Mouse (Mus musculus) limb, embryonic 15.5 days (tissue): Measurements from ENCODE around the gene R3hcc1l. TPM values are rescaled to one million over a fixed set of nuclear protein-coding genes. Genes with fewer than 3 reads are reported as not detected.

ENCODE experiments used
- ATAC-seq: fragments of 200-750 bp; cut with Nextera tagmentation; 2 replicates; pipeline ENCODE4 v1.8.0; 2017; ENCODE audit warnings: low read depth, moderate TSS enrichment; ENCODE audit not compliant: insufficient number of reproducible peaks, low FRiP score, low TSS enrichment
- H3K27ac ChIP-seq: fragments of 300-500 bp; sonication (generic); 2 replicates; pipeline ENCODE4 v1.5.1; 2015; ENCODE audit warnings: moderate library complexity, mild to moderate bottlenecking, inconsistent platforms
- H3K27me3 ChIP-seq: fragments of 300-500 bp; sonication (generic); 2 replicates; pipeline ENCODE4 v1.6.1; 2015; ENCODE audit warnings: inconsistent platforms
- H3K36me3 ChIP-seq: fragments of 300-500 bp; sonication (generic); 2 replicates; pipeline ENCODE4 v1.6.1; 2015; ENCODE audit warnings: inconsistent platforms
- H3K4me1 ChIP-seq: fragments of 300-500 bp; sonication (generic); 2 replicates; pipeline ENCODE4 v1.6.1; 2015; ENCODE audit warnings: inconsistent platforms
- H3K4me2 ChIP-seq: fragments of 300-500 bp; sonication (generic); 2 replicates; pipeline ENCODE4 v1.6.1; 2015; ENCODE audit warnings: mild to moderate bottlenecking, inconsistent platforms
- H3K4me3 ChIP-seq: fragments of 300-500 bp; sonication (generic); 2 replicates; pipeline ENCODE4 v1.5.1; 2015; ENCODE audit warnings: mild to moderate bottlenecking, inconsistent platforms
- H3K9ac ChIP-seq: fragments of 300-500 bp; sonication (generic); 2 replicates; pipeline ENCODE4 v1.6.1; 2015; ENCODE audit warnings: inconsistent platforms
- H3K9me3 ChIP-seq: fragments of 300-500 bp; sonication (generic); 2 replicates; pipeline ENCODE4 v1.6.1; 2016; ENCODE audit warnings: inconsistent platforms
- WGBS: fragments of 180-500 bp; shearing (Covaris S2); methylation state at CpG from one replicate; pipeline ENCODE4 v1.1.7; 2015; 5-methylcytosine and 5-hydroxymethylcytosine counted together
- polyA plus RNA-seq: library from polyadenylated mRNA; unstranded; fragments of >200 nt; fragmentation: Nextera tagmentation; extraction: Ambion mirVana; gene quantifications from 2 replicates; pipeline ENCODE4 v1.2.1, GENCODE M21; 2015

The R3hcc1l gene
- polyA plus RNA-seq, 1 experiment from 2014 or later, result 18.9 TPM

GRCm38 (mm10) chr19:42561991-42562390 lies 43.4 kb downstream of the R3hcc1l start:
- WGBS, result 97% methylated on average over 1 of the region's 1 CpGs
- H3K36me3 ChIP-seq, result peaks cover 10% of the 10 kb centered on the region; the same call in 1 of the 2 replicates
- no peak overlapping the region for H3K27ac ChIP-seq
- H3K4me3 ChIP-seq, result no peak overlapping the region
- no peaks in the 10 kb centered on the region for H3K9me3 ChIP-seq
- H3K27me3 ChIP-seq, result no peaks in the 10 kb centered on the region
- H3K4me2 ChIP-seq, result no peak overlapping the region
- H3K4me1 ChIP-seq, result no peaks in the 10 kb centered on the region
- no peak overlapping the region for H3K9ac ChIP-seq
- no peak for ATAC-seq

- no peak overlapping the region for H3K9ac ChIP-seq
- ATAC-seq, result no peak
- no peaks in the 10 kb centered on the region for H3K27me3 ChIP-seq
- no peak overlapping the region for H3K27ac ChIP-seq
- peaks cover 10% of the 10 kb centered on the region; the same call in 1 of the 2 replicates for H3K36me3 ChIP-seq
- H3K4me1 ChIP-seq, result no peaks in the 10 kb centered on the region
- H3K4me3 ChIP-seq, result no peak overlapping the region
- no peaks in the 10 kb centered on the region for H3K9me3 ChIP-seq
- 90% methylated on average over 3 of the region's 3 CpGs for WGBS
- no peak overlapping the region for H3K4me2 ChIP-seq
Measured at GRCm38 (mm10) chr19:42562981-42563380, 44.4 kb downstream of the R3hcc1l start.

- Histone ChIP-seq H3K9ac (no peak overlapping the region), H3K4me1 (no peaks in the 10 kb centered on the region), H3K27me3 (no peaks in the 10 kb centered on the region), H3K36me3 (peaks cover 10% of the 10 kb centered on the region; the same call in 1 of the 2 replicates), H3K9me3 (no peaks in the 10 kb centered on the region), H3K27ac (no peak overlapping the region), H3K4me3 (no peak overlapping the region), H3K4me2 (no peak overlapping the region)
- no peak for ATAC-seq
- WGBS, result 80% methylated on average over 3 of the region's 3 CpGs
Measured at GRCm38 (mm10) chr19:42563726-42564270, 45.2 kb downstream of the R3hcc1l start.

- no peak overlapping the region for H3K27ac ChIP-seq
- H3K9me3 ChIP-seq, result no peaks in the 10 kb centered on the region
- H3K4me2 ChIP-seq, result no peak overlapping the region
- WGBS, result 94% methylated on average over 4 of the region's 4 CpGs
- no peak overlapping the region for H3K9ac ChIP-seq
- H3K4me3 ChIP-seq, result no peak overlapping the region
- no peak for ATAC-seq
- H3K36me3 ChIP-seq, result peaks cover 10% of the 10 kb centered on the region; the same call in 1 of the 2 replicates
- no peaks in the 10 kb centered on the region for H3K27me3 ChIP-seq
- no peaks in the 10 kb centered on the region for H3K4me1 ChIP-seq
Measured at GRCm38 (mm10) chr19:42566283-42567019, 47.9 kb downstream of the R3hcc1l start.

GRCm38 (mm10) chr19:42567020-42567419 lies 48.5 kb downstream of the R3hcc1l start:
- peaks cover 10% of the 10 kb centered on the region; the same call in 1 of the 2 replicates for H3K36me3 ChIP-seq
- no peak overlapping the region for H3K27ac ChIP-seq
- H3K27me3 ChIP-seq, result no peaks in the 10 kb centered on the region
- no peak overlapping the region for H3K9ac ChIP-seq
- ATAC-seq, result no peak
- no peaks in the 10 kb centered on the region for H3K9me3 ChIP-seq
- H3K4me3 ChIP-seq, result no peak overlapping the region
- H3K4me1 ChIP-seq, result no peaks in the 10 kb centered on the region
- H3K4me2 ChIP-seq, result no peak overlapping the region

GRCm38 (mm10) chr19:42569076-42569475 lies 50.5 kb downstream of the R3hcc1l start:
- no peaks in the 10 kb centered on the region for H3K27me3 ChIP-seq
- H3K27ac ChIP-seq, result no peak overlapping the region
- no peaks in the 10 kb centered on the region for H3K9me3 ChIP-seq
- no peak overlapping the region for H3K4me2 ChIP-seq
- ATAC-seq, result no peak
- H3K4me1 ChIP-seq, result no peaks in the 10 kb centered on the region
- H3K9ac ChIP-seq, result no peak overlapping the region
- no peak overlapping the region for H3K4me3 ChIP-seq
- WGBS, result 87% methylated on average over 2 of the region's 2 CpGs
- no peaks in the 10 kb centered on the region for H3K36me3 ChIP-seq

- no peak overlapping the region for H3K4me2 ChIP-seq
- no peaks in the 10 kb centered on the region for H3K9me3 ChIP-seq
- no peaks in the 10 kb centered on the region for H3K27me3 ChIP-seq
- WGBS, result 81% methylated on average over 4 of the region's 4 CpGs
- ATAC-seq, result no peak
- no peak overlapping the region for H3K9ac ChIP-seq
- no peaks in the 10 kb centered on the region for H3K36me3 ChIP-seq
- H3K4me3 ChIP-seq, result no peak overlapping the region
- no peaks in the 10 kb centered on the region for H3K4me1 ChIP-seq
- no peak overlapping the region for H3K27ac ChIP-seq
Measured at GRCm38 (mm10) chr19:42571291-42571690, 52.7 kb downstream of the R3hcc1l start.

GRCm38 (mm10) chr19:42575317-42575716 lies 56.8 kb downstream of the R3hcc1l start:
- no peak overlapping the region for H3K9ac ChIP-seq
- H3K4me3 ChIP-seq, result no peak overlapping the region
- no peaks in the 10 kb centered on the region for H3K9me3 ChIP-seq
- no peaks in the 10 kb centered on the region for H3K36me3 ChIP-seq
- WGBS, result 71% methylated on average over 2 of the region's 2 CpGs
- H3K4me2 ChIP-seq, result no peak overlapping the region
- no peak overlapping the region for H3K27ac ChIP-seq
- H3K4me1 ChIP-seq, result no peaks in the 10 kb centered on the region
- ATAC-seq, result no peak
- no peaks in the 10 kb centered on the region for H3K27me3 ChIP-seq

- Histone ChIP-seq H3K4me2 (no peak overlapping the region), H3K27me3 (no peaks in the 10 kb centered on the region), H3K9ac (no peak overlapping the region), H3K27ac (no peak overlapping the region), H3K9me3 (no peaks in the 10 kb centered on the region), H3K36me3 (no peaks in the 10 kb centered on the region), H3K4me3 (no peak overlapping the region), H3K4me1 (no peaks in the 10 kb centered on the region)
- ATAC-seq, result no peak
- WGBS, result no CpG with 5 or more reads among the region's 1 CpGs
Measured at GRCm38 (mm10) chr19:42576856-42577255, 58.3 kb downstream of the R3hcc1l start.

GRCm38 (mm10) chr19:42578631-42579030 lies 60.1 kb downstream of the R3hcc1l start:
- H3K27ac ChIP-seq, result no peak overlapping the region
- 87% methylated on average over 4 of the region's 4 CpGs for WGBS
- no peak for ATAC-seq
- H3K36me3 ChIP-seq, result 0 out of 2 replicates have a peak, but pooled peaks cover 11% of the 10 kb centered on the region
- no peaks in the 10 kb centered on the region for H3K27me3 ChIP-seq
- H3K4me1 ChIP-seq, result no peaks in the 10 kb centered on the region
- H3K9me3 ChIP-seq, result no peaks in the 10 kb centered on the region
- no peak overlapping the region for H3K9ac ChIP-seq
- H3K4me2 ChIP-seq, result no peak overlapping the region
- H3K4me3 ChIP-seq, result no peak overlapping the region

GRCm38 (mm10) chr19:42580701-42581100 lies 62.1 kb downstream of the R3hcc1l start:
- Histone ChIP-seq H3K9me3 (no peaks in the 10 kb centered on the region), H3K4me1 (no peaks in the 10 kb centered on the region), H3K9ac (no peak overlapping the region), H3K4me2 (no peak overlapping the region), H3K27me3 (no peaks in the 10 kb centered on the region), H3K27ac (no peak overlapping the region), H3K36me3 (0 out of 2 replicates have a peak, but pooled peaks cover 16% of the 10 kb centered on the region), H3K4me3 (no peak overlapping the region)
- WGBS, result 50% methylated on average over 4 of the region's 4 CpGs
- no peak for ATAC-seq

GRCm38 (mm10) chr19:42582811-42583370 lies 64.3 kb downstream of the R3hcc1l start:
- no peaks in the 10 kb centered on the region for H3K27me3 ChIP-seq
- H3K27ac ChIP-seq, result no peak overlapping the region
- no peak overlapping the region for H3K9ac ChIP-seq
- no peaks in the 10 kb centered on the region for H3K4me1 ChIP-seq
- H3K4me3 ChIP-seq, result no peak overlapping the region
- no peaks in the 10 kb centered on the region for H3K9me3 ChIP-seq
- H3K36me3 ChIP-seq, result peaks cover 25% of the 10 kb centered on the region; the same call in 1 of the 2 replicates
- ATAC-seq, result no peak
- no peak overlapping the region for H3K4me2 ChIP-seq
- 94% methylated on average over 13 of the region's 13 CpGs for WGBS
